Mouse (Mus musculus) forebrain, postnatal 0 days (tissue): Measurements from ENCODE around the gene Nfat5. TPM values are rescaled to one million over a fixed set of nuclear protein-coding genes. Genes with fewer than 3 reads are reported as not detected.
A peak's percentile ranks its signal among the peaks of the same experiment; 100 is the strongest.

Source experiments
- ATAC-seq: fragments of 200-750 bp; cut with Nextera tagmentation; 2 replicates; pipeline ENCODE4 v1.8.0; 2017; ENCODE audit warnings: mild to moderate bottlenecking, moderate library complexity
- DNase-seq: peaks from one replicate; pipeline ENCODE4 v3.0.0-alpha.2; 2015
- H3K27ac ChIP-seq: fragments of 300-500 bp; sonication (generic); 2 replicates; pipeline ENCODE4 v1.5.1; 2014; ENCODE audit warnings: low read depth, mild to moderate bottlenecking, antibody characterized with exemption, low read length, moderate library complexity, mixed read lengths
- H3K27me3 ChIP-seq: fragments of 300-500 bp; sonication (generic); 2 replicates; pipeline ENCODE4 v1.6.1; 2014; ENCODE audit warnings: mild to moderate bottlenecking, low read length, mixed read lengths; ENCODE audit not compliant: insufficient read depth
- H3K36me3 ChIP-seq: fragments of 300-500 bp; sonication (generic); 2 replicates; pipeline ENCODE4 v1.6.1; 2014; ENCODE audit warnings: mild to moderate bottlenecking, moderate library complexity; ENCODE audit not compliant: insufficient read depth
- H3K4me1 ChIP-seq: fragments of 300-500 bp; sonication (generic); 2 replicates; pipeline ENCODE4 v1.6.1; 2014; ENCODE audit warnings: antibody characterized with exemption; ENCODE audit not compliant: insufficient read depth
- H3K4me2 ChIP-seq: fragments of 300-500 bp; sonication (generic); 2 replicates; pipeline ENCODE4 v1.6.1; 2014; ENCODE audit warnings: low read depth, mild to moderate bottlenecking, moderate library complexity
- H3K4me3 ChIP-seq: fragments of 300-500 bp; sonication (generic); 2 replicates; pipeline ENCODE4 v1.5.1; 2014; ENCODE audit warnings: low read depth, low read length, mixed read lengths
- H3K9ac ChIP-seq: fragments of 300-500 bp; sonication (generic); 2 replicates; pipeline ENCODE4 v1.6.1; 2014; ENCODE audit warnings: mild to moderate bottlenecking
- H3K9me3 ChIP-seq: fragments of 300-500 bp; sonication (generic); 2 replicates; pipeline ENCODE4 v1.6.1; 2016; ENCODE audit warnings: low read length
- CTCF ChIP-seq: sonication (generic); IDR thresholded peaks from 2 replicates; pipeline ENCODE4 v1.5.1; 2016; ENCODE audit warnings: antibody characterized with exemption, control low read depth, low read depth
- WGBS: fragments of 180-500 bp; shearing (Covaris S2); extraction: QIAGEN DNeasy Blood & Tissue Kit; methylation state at CpG from one replicate; pipeline ENCODE4 v1.1.7; 2014; 5-methylcytosine and 5-hydroxymethylcytosine counted together
- polyA plus RNA-seq: library from polyadenylated mRNA; unstranded; fragments of >200 nt; fragmentation: Nextera tagmentation; extraction: Ambion mirVana; gene quantifications from 2 replicates; pipeline ENCODE4 v1.2.1, GENCODE M21; 2015
- total RNA-seq: library from RNA; depleted of rRNA; stranded (reverse); fragments of >200 nt; gene quantifications from 2 replicates; pipeline ENCODE4 v1.2.3, GENCODE M21; 2014; rRNA removed

Gene Nfat5
- 13.5 and 22.1 TPM in 2 replicates for total RNA-seq
- 1.2 and 4.2 TPM in 2 replicates for polyA plus RNA-seq

DNA sequence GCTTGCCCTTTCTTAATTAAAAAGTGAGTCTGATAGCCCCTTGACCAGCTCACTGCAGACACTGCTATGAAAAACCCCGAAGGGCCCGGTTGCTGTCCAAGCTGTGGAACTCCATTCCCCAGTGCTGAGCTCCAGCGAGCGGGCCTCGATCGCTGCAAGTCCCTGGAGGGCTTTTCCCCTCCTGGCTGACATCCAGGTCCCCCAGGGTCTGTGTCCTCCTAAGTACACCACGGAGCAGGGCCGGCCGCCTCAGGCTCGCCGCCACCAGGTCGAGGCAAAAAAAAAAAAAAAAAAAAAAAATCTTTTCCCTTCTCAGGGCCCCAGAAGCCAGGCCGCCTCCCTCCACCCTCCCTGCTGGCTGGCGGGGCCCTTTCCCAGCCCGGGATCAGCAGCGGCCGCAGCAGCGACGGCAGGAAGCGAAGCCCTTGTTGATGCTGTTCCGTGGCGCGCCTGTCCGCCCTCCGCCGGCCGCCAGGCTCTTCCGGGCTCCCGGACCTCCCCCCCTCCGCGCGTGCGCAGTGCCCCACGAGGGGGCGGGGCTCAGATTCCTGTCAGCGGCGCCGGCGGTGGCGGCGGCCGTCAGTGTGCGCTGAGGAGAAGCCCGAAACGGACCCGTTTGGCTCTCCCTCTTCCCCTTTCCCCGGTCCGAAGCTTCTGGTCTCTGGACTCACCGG lies at the start of gene Nfat5:
Gene Nfat5, plus strand, starts transcription at position 543 of the 674 bp plus-strand sequence.
- WGBS = 2% methylated on average over 47 of the region's 49 CpGs
- peak; percentile 32; the same call in 1 of the 2 replicates for TF ChIP-seq CTCF
- no peaks in the 10 kb centered on the region for H3K27me3 ChIP-seq
- peak within 1 kb of the TSS; percentile 95 for H3K4me3 ChIP-seq
- H3K4me1 ChIP-seq = peaks cover 4% of the 10 kb centered on the region; the same call in 1 of the 2 replicates
- DNase-seq (peak; percentile 97), ATAC-seq (peak; percentile 90)
- H3K36me3 ChIP-seq = no peaks in the 10 kb centered on the region
- no peaks in the 10 kb centered on the region for H3K9me3 ChIP-seq
- peak within 1 kb of the TSS; percentile 94 for H3K27ac ChIP-seq
- H3K9ac ChIP-seq = peak within 1 kb of the TSS; percentile 92
- peak within 1 kb of the TSS; percentile 61 for H3K4me2 ChIP-seq

DNA sequence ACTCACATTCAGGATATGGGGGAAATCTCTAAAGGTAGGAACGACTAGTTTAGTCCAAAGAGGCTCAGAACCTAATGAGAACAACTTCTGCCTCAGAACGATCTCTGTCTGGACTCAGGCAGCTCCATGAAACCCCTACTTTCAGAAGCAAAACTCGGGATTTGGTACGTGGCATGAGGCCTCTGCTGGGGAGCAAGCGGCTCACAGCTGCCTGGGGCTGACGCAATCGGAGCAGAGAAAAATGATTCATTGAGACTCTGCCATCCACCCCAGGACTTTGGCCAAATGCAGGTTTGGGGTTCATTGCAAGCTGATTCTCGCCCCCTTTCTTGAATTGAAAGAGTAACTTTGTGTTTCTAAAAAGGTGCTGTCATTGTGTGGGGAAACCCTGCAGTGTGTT lies 49.1 kb upstream of the Nfat5 start:
- Histone ChIP-seq H3K9me3 (no peaks in the 10 kb centered on the region), H3K4me1 (no peaks in the 10 kb centered on the region), H3K27ac (no peak overlapping the region), H3K27me3 (no peaks in the 10 kb centered on the region), H3K4me2 (no peak overlapping the region), H3K9ac (no peak overlapping the region), H3K4me3 (no peak overlapping the region), H3K36me3 (no peaks in the 10 kb centered on the region)
- no peak for DNase-seq
- WGBS = 74% methylated on average over 8 of the region's 8 CpGs
- no peak for ATAC-seq
- no peak for TF ChIP-seq CTCF

DNA sequence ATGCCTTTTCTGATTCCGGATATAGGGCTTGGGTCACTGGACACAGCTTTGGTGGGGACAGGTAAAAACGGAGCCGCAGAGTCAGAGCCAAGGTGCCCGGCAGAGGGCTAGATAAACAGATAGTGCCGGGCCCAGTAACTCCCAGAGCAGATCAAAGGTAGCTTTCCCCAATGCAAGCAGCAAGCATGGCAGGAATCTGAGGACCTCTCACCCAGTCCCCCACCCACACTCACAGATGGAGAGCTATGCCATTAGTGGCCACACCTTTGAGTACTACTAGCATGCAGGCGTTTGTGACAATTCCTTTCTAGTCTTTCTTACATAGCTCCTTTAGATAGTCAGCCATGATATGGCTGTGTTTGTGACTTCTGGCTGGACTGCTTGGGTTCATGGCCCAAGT lies 44.8 kb upstream of the Nfat5 start:
- H3K27me3 ChIP-seq = no peaks in the 10 kb centered on the region
- no peaks in the 10 kb centered on the region for H3K36me3 ChIP-seq
- no peaks in the 10 kb centered on the region for H3K4me1 ChIP-seq
- WGBS = 88% methylated on average over 6 of the region's 6 CpGs
- H3K9me3 ChIP-seq = no peaks in the 10 kb centered on the region
- no peak overlapping the region for H3K4me2 ChIP-seq
- H3K9ac ChIP-seq = no peak overlapping the region
- H3K4me3 ChIP-seq = no peak overlapping the region
- DNase-seq (no peak), ATAC-seq (no peak)
- no peak for TF ChIP-seq CTCF
- no peak overlapping the region for H3K27ac ChIP-seq

DNA sequence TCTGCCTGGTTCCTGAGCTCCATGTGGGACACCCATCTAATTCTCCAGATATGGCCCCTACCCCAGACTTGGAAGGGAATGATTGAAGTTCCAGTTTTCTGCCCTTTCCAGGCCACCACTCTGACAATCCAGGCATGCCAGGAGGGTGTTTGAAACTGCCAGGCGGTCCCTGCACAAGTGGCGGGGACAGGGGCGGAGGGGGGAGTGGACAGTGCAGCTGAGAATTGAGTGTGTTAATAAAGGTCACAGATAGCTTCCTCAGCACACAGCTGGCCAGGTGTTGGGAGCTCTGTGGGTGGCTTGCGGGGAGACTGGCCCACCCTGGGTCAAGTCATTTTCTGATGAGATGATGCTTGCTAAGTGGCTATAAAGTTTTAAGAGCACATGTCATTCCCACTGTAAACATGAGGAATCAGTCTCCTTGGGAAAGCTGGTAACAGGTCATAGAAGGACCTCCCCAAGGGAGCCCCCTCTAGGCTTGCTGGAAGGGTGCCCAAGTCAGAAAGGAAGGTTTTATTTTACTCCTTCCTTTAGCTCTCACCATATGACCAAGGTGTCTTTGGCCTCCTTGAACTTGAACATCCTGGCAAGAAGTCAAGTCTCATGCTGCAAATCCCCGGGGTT lies 41.7 kb upstream of the Nfat5 start:
- no peak overlapping the region for H3K4me3 ChIP-seq
- H3K4me1 ChIP-seq = no peaks in the 10 kb centered on the region
- H3K9me3 ChIP-seq = no peaks in the 10 kb centered on the region

DNA sequence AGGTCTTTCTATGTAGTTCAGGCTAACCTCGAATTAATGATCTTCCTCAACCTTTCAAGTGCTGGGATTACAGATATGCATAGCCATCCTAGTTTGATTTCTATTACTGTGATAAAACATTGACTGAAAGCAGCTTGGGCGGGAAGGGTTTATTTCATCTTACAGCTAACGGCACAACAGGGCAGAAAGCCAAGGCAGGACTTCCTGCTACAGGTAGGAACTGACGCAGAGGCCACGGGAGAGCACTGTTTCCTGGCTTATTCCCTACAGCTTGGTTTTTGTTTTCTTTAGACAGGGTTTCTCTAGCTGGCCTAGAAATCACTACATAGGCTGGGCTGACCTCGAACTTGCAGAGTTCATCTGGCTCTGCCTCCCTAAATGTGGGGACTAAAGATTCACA lies 40.1 kb upstream of the Nfat5 start:
- Histone ChIP-seq H3K36me3 (no peaks in the 10 kb centered on the region), H3K27me3 (no peaks in the 10 kb centered on the region), H3K27ac (no peak overlapping the region), H3K9me3 (no peaks in the 10 kb centered on the region), H3K4me2 (no peak overlapping the region), H3K9ac (no peak overlapping the region), H3K4me1 (no peaks in the 10 kb centered on the region), H3K4me3 (no peak overlapping the region)
- ATAC-seq (no peak), DNase-seq (no peak)
- no peak for TF ChIP-seq CTCF
- WGBS = 73% methylated on average over 6 of the region's 6 CpGs

More for the DNA sequence above, 41.7 kb upstream of the Nfat5 start:
- no peak for TF ChIP-seq CTCF
- H3K4me2 ChIP-seq = no peak overlapping the region
- H3K27me3 ChIP-seq = no peaks in the 10 kb centered on the region
- H3K9ac ChIP-seq = no peak overlapping the region
- no peak overlapping the region for H3K27ac ChIP-seq
- ATAC-seq (no peak), DNase-seq (no peak)
- WGBS = 82% methylated on average over 5 of the region's 5 CpGs
- no peaks in the 10 kb centered on the region for H3K36me3 ChIP-seq

DNA sequence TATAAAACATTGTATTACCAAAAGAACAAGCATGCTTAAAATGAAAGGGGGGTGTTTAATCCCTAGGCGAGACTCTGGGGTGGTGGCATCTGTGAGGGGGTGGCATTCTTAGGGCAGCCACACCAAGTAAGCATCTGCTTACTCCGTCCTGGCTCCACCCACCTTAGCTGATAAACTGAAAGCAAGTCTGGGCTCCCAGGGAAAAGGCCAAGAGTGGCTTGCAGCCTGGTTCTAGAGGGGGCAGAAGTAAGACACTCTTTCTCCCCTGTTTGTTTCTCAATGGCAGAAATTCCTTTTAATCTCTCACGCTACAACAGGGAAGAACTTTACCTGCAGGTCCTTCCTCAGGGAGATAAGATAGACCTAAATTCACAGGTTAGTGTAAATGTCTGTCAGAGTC lies 38.9 kb upstream of the Nfat5 start:
- H3K36me3 ChIP-seq = no peaks in the 10 kb centered on the region
- H3K4me2 ChIP-seq = no peak overlapping the region
- H3K4me3 ChIP-seq = no peak overlapping the region
- no peaks in the 10 kb centered on the region for H3K4me1 ChIP-seq
- WGBS = 54% methylated on average over 3 of the region's 3 CpGs
- H3K9me3 ChIP-seq = no peaks in the 10 kb centered on the region
- no peak for DNase-seq
- H3K27ac ChIP-seq = no peak overlapping the region
- no peak for ATAC-seq
- H3K9ac ChIP-seq = no peak overlapping the region
- no peaks in the 10 kb centered on the region for H3K27me3 ChIP-seq
- TF ChIP-seq CTCF = no peak

DNA sequence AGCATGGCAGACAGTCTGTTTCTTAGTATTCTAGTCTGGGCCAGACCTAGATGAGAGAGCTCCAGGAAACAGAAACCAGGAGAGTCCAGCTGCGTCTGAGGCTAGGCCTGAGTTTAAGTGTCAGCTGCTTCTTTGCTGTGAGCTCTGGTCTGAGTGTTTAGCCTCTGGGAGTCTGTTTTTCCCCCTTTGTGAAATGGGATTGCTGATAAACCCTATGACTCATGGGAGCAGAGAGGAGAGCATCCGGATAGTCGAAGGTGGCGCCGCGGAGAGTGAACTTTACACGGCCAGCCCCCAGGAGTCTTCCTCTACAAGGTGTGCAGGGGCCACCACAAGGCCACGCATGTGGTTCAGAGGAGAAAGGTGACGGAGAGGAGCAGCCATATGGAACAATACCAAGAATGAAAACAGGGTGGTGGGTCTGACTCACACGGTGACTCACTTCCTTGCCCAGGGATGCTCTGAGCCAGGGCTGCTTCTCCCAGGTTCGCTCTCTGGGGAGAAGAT lies 38.3 kb upstream of the Nfat5 start:
- H3K4me3 ChIP-seq = no peak overlapping the region
- DNase-seq (no peak), ATAC-seq (no peak)
- H3K27me3 ChIP-seq = no peaks in the 10 kb centered on the region
- no peak overlapping the region for H3K4me2 ChIP-seq
- 87% methylated on average over 11 of the region's 11 CpGs for WGBS
- no peak for TF ChIP-seq CTCF
- H3K4me1 ChIP-seq = no peaks in the 10 kb centered on the region
- no peaks in the 10 kb centered on the region for H3K36me3 ChIP-seq
- H3K9me3 ChIP-seq = no peaks in the 10 kb centered on the region
- H3K9ac ChIP-seq = no peak overlapping the region
- H3K27ac ChIP-seq = no peak overlapping the region
